Mouse (Mus musculus) duodenum, adult 2 months (tissue): ENCODE data around the gene Adgrv1. TPM values are rescaled to one million over a fixed set of nuclear protein-coding genes. Genes with fewer than 3 reads are reported as not detected.

ENCODE experiments used
- polyA plus RNA-seq: library from polyadenylated mRNA; depleted of rRNA; stranded (reverse); fragments of >200 nt; gene quantifications from 2 replicates; pipeline ENCODE4 v1.2.3, GENCODE M21; 2012; ENCODE audit warnings: low replicate concordance; rRNA removed

Adgrv1 gene
- polyA plus RNA-seq: 0.24 and 1.8 TPM in 2 replicates

DNA sequence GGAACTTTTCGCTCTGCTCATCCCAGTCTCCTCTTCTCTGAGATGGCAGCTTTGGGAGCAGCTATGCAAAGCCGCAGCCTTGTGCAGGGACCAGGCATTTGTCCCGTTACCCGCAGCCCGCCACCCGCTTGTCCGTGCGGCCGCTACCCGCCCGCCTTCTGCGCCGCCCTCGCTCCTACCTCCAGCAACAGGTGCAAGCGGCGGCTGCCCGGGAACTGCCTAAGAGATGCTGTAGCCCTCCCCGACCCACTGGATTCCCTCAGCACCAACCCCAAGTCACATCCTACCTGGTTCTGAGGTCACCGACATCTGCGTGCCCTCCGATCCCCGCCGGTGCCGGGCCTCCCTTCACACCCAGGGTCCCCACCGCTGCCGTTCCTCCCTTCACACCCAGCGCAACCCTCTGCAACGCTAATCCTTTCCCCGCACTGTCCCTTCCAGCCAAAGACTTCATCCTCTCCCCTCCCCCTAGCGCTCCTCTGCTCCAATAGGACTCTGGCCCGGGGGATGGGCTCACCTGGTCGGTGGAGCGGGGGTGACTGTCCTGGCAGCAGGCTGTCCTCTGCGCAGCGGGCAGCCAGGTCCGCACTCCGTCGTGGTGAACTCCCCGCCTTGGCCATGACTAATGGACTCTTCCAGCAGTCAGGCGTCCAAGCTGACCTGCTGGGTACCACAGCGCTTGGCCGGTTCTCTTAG is at the start of gene Adgrv1:
TSS of gene Adgrv1 (minus strand) at position 435 of the 696 bp plus-strand sequence.

DNA sequence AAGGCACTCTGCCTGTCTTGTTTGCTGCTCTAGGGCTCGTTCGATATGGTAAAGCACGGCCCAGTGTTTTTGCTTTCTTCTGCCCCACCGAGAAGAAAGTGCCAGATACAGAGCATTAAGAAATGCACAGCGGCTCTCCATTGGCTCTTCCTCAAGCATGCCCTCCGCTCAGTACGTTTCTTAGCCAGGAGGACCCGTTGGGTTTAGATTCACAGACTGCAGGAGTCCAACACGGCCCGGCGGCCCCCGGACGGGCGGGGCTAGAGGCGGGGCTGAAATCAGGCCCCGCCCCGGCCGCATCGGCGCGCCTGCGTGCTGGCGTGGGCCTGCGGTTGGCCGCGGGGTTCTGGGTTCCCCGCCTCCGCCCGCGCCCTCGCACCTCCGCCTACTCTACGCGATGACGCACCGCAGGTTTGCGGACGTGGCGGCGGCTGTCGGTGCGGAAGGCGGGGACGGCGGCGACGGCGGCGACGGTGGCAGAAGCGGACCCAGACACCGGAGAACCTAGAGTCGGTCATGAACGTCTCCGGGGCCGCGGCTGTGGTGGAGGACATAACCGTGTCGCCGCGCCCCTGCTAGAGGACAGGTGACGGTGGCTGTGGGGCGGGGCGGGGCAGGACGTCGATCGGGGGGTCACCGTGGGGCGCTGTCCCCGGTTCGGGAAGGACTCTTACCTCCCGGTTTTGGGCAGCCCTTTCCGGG is 24.5 kb upstream of the Adgrv1 start, which contains the start of gene Lysmd3:
TSS of gene Lysmd3 (plus strand) at position 313 of the 702 bp plus-strand sequence.

Other genes with a start within 250 kb of the Adgrv1 start
- 0.95 and 3.3 TPM in 2 replicates for gene Lysmd3, start 24.5 kb upstream of the Adgrv1 start, polyA plus RNA-seq
- gene Polr3g, start 77.9 kb upstream of the Adgrv1 start, polyA plus RNA-seq: 1.1 and 1.5 TPM in 2 replicates
- 0.68 and 0.72 TPM in 2 replicates for gene Mblac2, start 78.2 kb upstream of the Adgrv1 start, polyA plus RNA-seq
- gene Cetn3, start 149.9 kb upstream of the Adgrv1 start, polyA plus RNA-seq: not detected in 2 replicates